Mouse (Mus musculus): ENCODE data around the gene Zfp91.

DNA sequence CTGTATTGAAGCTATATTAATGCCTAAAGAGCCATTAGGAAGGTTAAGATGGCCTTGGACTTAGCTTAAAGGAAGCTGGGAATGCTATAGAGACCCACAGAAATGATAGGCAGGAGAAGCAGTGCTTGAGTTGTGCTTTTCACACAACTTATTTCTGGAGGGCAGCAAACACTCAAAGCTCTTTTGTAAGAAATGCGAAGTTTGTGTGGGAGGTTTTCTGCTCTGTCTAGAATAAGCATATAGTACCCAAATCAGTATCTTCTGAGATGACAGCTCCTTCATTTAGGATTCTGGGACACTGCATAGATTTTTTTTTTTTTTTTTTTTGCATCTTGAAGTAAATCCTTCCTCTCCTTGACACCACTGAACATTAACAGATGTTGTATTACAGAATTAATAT lies 42.6 kb upstream of the Zfp91 start:
- TF ChIP-seq CTCF (IDR thresholded peaks at IDR 0.05; ENCODE audit: extremely low read depth, insufficient read depth, insufficient read length, insufficient replicate concordance) (no peak), POLR2A (IDR thresholded peaks at IDR 0.05; ENCODE audit: low read depth, low read length) (no peak)

All from spleen, adult 2 months (tissue).